Mouse (Mus musculus) CH12.LX (cell line): Measurements from ENCODE around the gene Psmg3.

Experiments used
- BHLHE40 ChIP-seq: IDR thresholded peaks from 2 replicates; pipeline ENCODE4 v1.6.1; 2011; ENCODE audit warnings: mild to moderate bottlenecking, low read depth, low read length, improper control_type of control experiment
- CHD1 ChIP-seq: IDR thresholded peaks from 2 replicates; pipeline ENCODE4 v1.6.1; 2012; ENCODE audit warnings: low read depth, low read length, improper control_type of control experiment, inconsistent platforms
- CTCF ChIP-seq, 2 experiments: IDR thresholded peaks in 1 of 2; conservative IDR thresholded peaks in 1 of 2; 2 replicates each; pipeline ENCODE4 v1.5.1; 2011 to 2012; ENCODE audit warnings: low read depth in 2 of 2, low read length in 2 of 2, improper control_type of control experiment in 1 of 2, inconsistent platforms in 1 of 2, mild to moderate bottlenecking in 1 of 2, moderate library complexity in 1 of 2
- E2F4 ChIP-seq: IDR thresholded peaks from 2 replicates; pipeline ENCODE4 v1.6.1; 2011; ENCODE audit warnings: low read depth, low read length, improper control_type of control experiment; ENCODE audit not compliant: insufficient replicate concordance
- EP300 ChIP-seq: IDR thresholded peaks from 2 replicates; pipeline ENCODE4 v1.6.1; 2011; ENCODE audit warnings: low read length, improper control_type of control experiment
- KAT2A ChIP-seq: IDR thresholded peaks from 2 replicates; pipeline ENCODE4 v1.6.1; 2012; ENCODE audit warnings: low read length, improper control_type of control experiment, inconsistent platforms; ENCODE audit not compliant: insufficient replicate concordance
- MXI1 ChIP-seq: IDR thresholded peaks from 2 replicates; pipeline ENCODE4 v1.6.1; 2011; ENCODE audit warnings: mild to moderate bottlenecking, low read depth, low read length, improper control_type of control experiment
- POLR2A ChIP-seq: IDR thresholded peaks from 2 replicates; pipeline ENCODE4 v1.6.1; 2011; ENCODE audit warnings: low read depth, mild to moderate bottlenecking, improper control_type of control experiment, low read length
- RCOR1 ChIP-seq: conservative IDR thresholded peaks from 2 replicates; pipeline ENCODE4 v1.6.1; 2012; ENCODE audit warnings: low read depth, mild to moderate bottlenecking, inconsistent platforms, low read length, improper control_type of control experiment
- SMC3 ChIP-seq: IDR thresholded peaks from 2 replicates; pipeline ENCODE4 v1.6.1; 2011; ENCODE audit warnings: low read depth, low read length, improper control_type of control experiment

DNA sequence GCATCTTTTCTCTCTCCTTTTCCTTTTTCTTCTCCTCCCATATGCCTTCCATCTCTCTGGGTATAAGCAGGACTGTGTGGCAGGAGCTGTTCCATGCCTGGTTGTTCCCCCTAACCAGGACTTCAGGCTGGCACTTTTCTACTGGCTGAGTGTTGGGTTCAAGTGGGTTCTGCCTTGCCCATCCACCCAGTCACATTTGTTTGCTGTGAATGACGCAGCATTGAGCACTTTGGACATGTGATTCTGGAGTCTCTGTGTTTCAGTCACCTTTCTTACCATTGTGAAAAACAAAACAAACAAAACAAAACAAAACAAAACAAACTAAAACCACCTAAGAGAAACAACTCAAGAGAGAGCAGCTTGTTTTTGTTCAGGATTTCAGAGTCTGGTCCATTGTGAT is 44.8 kb upstream of the Psmg3 start:
- TF ChIP-seq CHD1: no peak
- no peak for TF ChIP-seq CTCF (conservative IDR thresholded peaks at IDR 0.05 in 1 of 2, IDR thresholded peaks at IDR 0.05 in 1 of 2; ENCODE audit: low read depth in 2 of 2, low read length in 2 of 2)
- TF ChIP-seq POLR2A: no peak
- TF ChIP-seq EP300: no peak
- TF ChIP-seq SMC3: no peak
- TF ChIP-seq BHLHE40: no peak
- no peak for TF ChIP-seq MXI1
- TF ChIP-seq RCOR1: no peak
- TF ChIP-seq E2F4: no peak
- TF ChIP-seq KAT2A: no peak
